Mouse (Mus musculus) ES-Bruce4 (cell line): Measurements from ENCODE around the gene Zbtb49. TPM values are rescaled to one million over a fixed set of nuclear protein-coding genes. Genes with fewer than 3 reads are reported as not detected.
A peak's percentile ranks its signal among the peaks of the same experiment; 100 is the strongest.

Experiments
- H3K27ac ChIP-seq: 2 replicates; pipeline ENCODE4 v1.5.1; 2012; ENCODE audit warnings: low read length, inconsistent platforms; ENCODE audit not compliant: insufficient read depth
- H3K27me3 ChIP-seq: 2 replicates; pipeline ENCODE4 v1.6.1; 2012; ENCODE audit warnings: mild to moderate bottlenecking, low read length, inconsistent platforms; ENCODE audit not compliant: control insufficient read depth, poor library complexity, insufficient read depth, severe bottlenecking
- H3K36me3 ChIP-seq: 2 replicates; pipeline ENCODE4 v1.6.1; 2012; ENCODE audit warnings: inconsistent platforms, mild to moderate bottlenecking, low read length, moderate library complexity; ENCODE audit not compliant: control insufficient read depth, poor library complexity, insufficient read depth, severe bottlenecking
- H3K4me1 ChIP-seq: one replicate; pipeline ENCODE4 v1.8.1; 2011; ENCODE audit warnings: low read length; ENCODE audit not compliant: control insufficient read depth, insufficient read depth
- H3K4me3 ChIP-seq: 2 replicates; pipeline ENCODE4 v1.5.1; 2011; ENCODE audit warnings: low read depth, mild to moderate bottlenecking, low read length
- H3K9ac ChIP-seq: 2 replicates; pipeline ENCODE4 v1.6.1; 2012; ENCODE audit warnings: low read depth, mild to moderate bottlenecking, inconsistent platforms; ENCODE audit not compliant: poor library complexity, severe bottlenecking
- H3K9me3 ChIP-seq: replicated peaks from 2 replicates; pipeline ENCODE4 v1.6.1; 2012; ENCODE audit warnings: mild to moderate bottlenecking, low read length, inconsistent platforms; ENCODE audit not compliant: control insufficient read depth, poor library complexity, insufficient read depth, severe bottlenecking
- CTCF ChIP-seq: IDR thresholded peaks from one replicate; pipeline ENCODE4 v1.8.1; 2011; ENCODE audit warnings: low read depth, low read length
- EP300 ChIP-seq: IDR thresholded peaks from 2 replicates; pipeline ENCODE4 v1.6.1; 2011; ENCODE audit warnings: low read depth, low read length; ENCODE audit not compliant: insufficient read depth
- POLR2A ChIP-seq: IDR thresholded peaks from one replicate; pipeline ENCODE4 v1.8.1; 2011; ENCODE audit warnings: low read length; ENCODE audit not compliant: insufficient read depth
- polyA plus RNA-seq: library from polyadenylated mRNA; stranded (reverse); fragments of >200 nt; gene quantifications from 2 replicates; pipeline ENCODE4 v1.2.4, GENCODE M21; 2011; ENCODE audit warnings: low read depth; ENCODE audit not compliant: missing spikeins, insufficient read depth, insufficient read length

Zbtb49 gene
- polyA plus RNA-seq, 1 experiment: 5.6 TPM

GRCm38 (mm10) chr5:38219771-38220307, 418 bp downstream of the Zbtb49 start:
- no peaks in the 10 kb centered on the region for H3K4me1 ChIP-seq

GRCm38 (mm10) chr5:38213009-38213408, 7.2 kb downstream of the Zbtb49 start:
- H3K9me3 ChIP-seq: no peaks in the 10 kb centered on the region
- TF ChIP-seq CTCF: no peak
- TF ChIP-seq EP300: no peak
- TF ChIP-seq POLR2A: no peak
- no peak overlapping the region for H3K4me3 ChIP-seq
- no peak overlapping the region for H3K27ac ChIP-seq
- no peaks in the 10 kb centered on the region for H3K4me1 ChIP-seq
- no peaks in the 10 kb centered on the region for H3K27me3 ChIP-seq
- H3K36me3 ChIP-seq: peaks cover 6% of the 10 kb centered on the region; the same call in 1 of the 2 replicates
- H3K9ac ChIP-seq: no peak overlapping the region

More at GRCm38 (mm10) chr5:38219771-38220307, 418 bp downstream of the Zbtb49 start:
- TF ChIP-seq EP300 (no peak), CTCF (no peak), POLR2A (no peak)
- Histone ChIP-seq H3K4me3 (peak overlapping the region; percentile 78), H3K27ac (no peak overlapping the region), H3K9ac (peak overlapping the region; percentile 81), H3K9me3 (no peaks in the 10 kb centered on the region), H3K27me3 (no peaks in the 10 kb centered on the region), H3K36me3 (peaks cover 10% of the 10 kb centered on the region)

- H3K36me3 ChIP-seq: peaks cover 6% of the 10 kb centered on the region; the same call in 1 of the 2 replicates
- H3K27me3 ChIP-seq: no peaks in the 10 kb centered on the region
- no peaks in the 10 kb centered on the region for H3K9me3 ChIP-seq
- no peaks in the 10 kb centered on the region for H3K4me1 ChIP-seq
- no peak overlapping the region for H3K9ac ChIP-seq
- no peak overlapping the region for H3K27ac ChIP-seq
- no peak overlapping the region for H3K4me3 ChIP-seq
- TF ChIP-seq CTCF (no peak), EP300 (no peak), POLR2A (no peak)
These were observed 8.6 kb downstream of the Zbtb49 start for GRCm38 (mm10) chr5:38211691-38212090.

GRCm38 (mm10) chr5:38208985-38209384, 11.3 kb downstream of the Zbtb49 start:
- no peak for TF ChIP-seq POLR2A
- TF ChIP-seq EP300: no peak
- no peak for TF ChIP-seq CTCF
- no peak overlapping the region for H3K27ac ChIP-seq
- H3K36me3 ChIP-seq: peaks cover 6% of the 10 kb centered on the region; the same call in 1 of the 2 replicates
- no peak overlapping the region for H3K4me3 ChIP-seq
- H3K9me3 ChIP-seq: no peaks in the 10 kb centered on the region
- H3K27me3 ChIP-seq: no peaks in the 10 kb centered on the region
- no peak overlapping the region for H3K9ac ChIP-seq
- H3K4me1 ChIP-seq: no peaks in the 10 kb centered on the region

- no peaks in the 10 kb centered on the region for H3K36me3 ChIP-seq
- H3K4me3 ChIP-seq: no peak overlapping the region
- no peaks in the 10 kb centered on the region for H3K27me3 ChIP-seq
- H3K27ac ChIP-seq: no peak overlapping the region
- TF ChIP-seq CTCF (no peak), EP300 (no peak), POLR2A (no peak)
- H3K9ac ChIP-seq: no peak overlapping the region
- no peaks in the 10 kb centered on the region for H3K9me3 ChIP-seq
- H3K4me1 ChIP-seq: no peaks in the 10 kb centered on the region
These were observed 14.9 kb downstream of the Zbtb49 start for GRCm38 (mm10) chr5:38205303-38205726.

GRCm38 (mm10) chr5:38199686-38200085, 20.6 kb downstream of the Zbtb49 start:
- Histone ChIP-seq H3K9me3 (no peaks in the 10 kb centered on the region), H3K9ac (no peak overlapping the region), H3K27ac (no peak overlapping the region), H3K4me1 (no peaks in the 10 kb centered on the region), H3K36me3 (no peaks in the 10 kb centered on the region), H3K27me3 (no peaks in the 10 kb centered on the region), H3K4me3 (no peak overlapping the region)
- TF ChIP-seq POLR2A (no peak), CTCF (no peak), EP300 (no peak)
